Mouse (Mus musculus) layer of hippocampus, adult 8-10 months (tissue): Measurements from ENCODE around the gene Hist2h3c1. TPM values are rescaled to one million over a fixed set of nuclear protein-coding genes. Genes with fewer than 3 reads are reported as not detected.
"Not testable (repeated sequence)": the region's sequence is repeated elsewhere in the genome, so short reads cannot be mapped to it uniquely, and the experiment has no call there.

Experiments
- DNase-seq, 2 experiments: peaks; one replicate each; pipeline ENCODE4 v3.0.0; 2022; ENCODE audit warnings: low spot score in 2 of 2
- microRNA-seq, 2 experiments: library from miRNA; unstranded; fragments of <30 nt; microRNA quantifications; one replicate each; pipeline ENCODE4 v1.2.0; 2022
- total RNA-seq, 4 experiments: library from RNA; stranded (reverse); gene quantifications; 2 replicates each; pipeline ENCODE4 v1.2.4; 2022

The Hist2h3c1 gene
- total RNA-seq, 4 experiments from 2014 or later: not detected

- no peak for DNase-seq
These were observed 34.2 kb downstream of the Hist2h3c1 start for GRCm38 (mm10) chr3:96280660-96281059.

- DNase-seq: no peak
These were observed 38.0 kb downstream of the Hist2h3c1 start for GRCm38 (mm10) chr3:96284457-96284856.

- not testable (repeated sequence) for DNase-seq
These were observed 40.8 kb downstream of the Hist2h3c1 start for GRCm38 (mm10) chr3:96287334-96287733.

DNA sequence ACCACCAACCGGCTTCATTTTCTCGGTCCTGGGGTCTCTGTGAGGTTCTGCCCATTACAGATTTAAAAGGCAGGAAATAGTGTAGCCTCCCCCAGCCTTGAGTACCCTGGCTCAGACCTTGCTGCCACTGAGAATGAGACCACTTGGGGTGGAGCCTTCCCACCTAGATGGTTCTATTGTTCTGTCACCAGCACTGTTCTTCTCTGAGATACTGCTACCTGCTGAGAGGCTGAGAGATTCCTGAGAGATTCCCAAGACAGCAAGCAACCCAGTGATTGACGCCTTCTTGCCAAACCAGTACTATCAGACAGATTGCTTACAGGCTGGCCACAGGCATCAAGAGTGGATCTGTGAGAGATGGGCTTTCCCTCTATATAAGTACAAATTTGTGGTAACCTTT is 42.7 kb downstream of the Hist2h3c1 start:
- no peak for DNase-seq

- DNase-seq: not testable (repeated sequence)
These were observed 44.2 kb downstream of the Hist2h3c1 start for GRCm38 (mm10) chr3:96290727-96291126.

GRCm38 (mm10) chr3:96292641-96293040 is 46.2 kb downstream of the Hist2h3c1 start:
- DNase-seq: no peak

DNA sequence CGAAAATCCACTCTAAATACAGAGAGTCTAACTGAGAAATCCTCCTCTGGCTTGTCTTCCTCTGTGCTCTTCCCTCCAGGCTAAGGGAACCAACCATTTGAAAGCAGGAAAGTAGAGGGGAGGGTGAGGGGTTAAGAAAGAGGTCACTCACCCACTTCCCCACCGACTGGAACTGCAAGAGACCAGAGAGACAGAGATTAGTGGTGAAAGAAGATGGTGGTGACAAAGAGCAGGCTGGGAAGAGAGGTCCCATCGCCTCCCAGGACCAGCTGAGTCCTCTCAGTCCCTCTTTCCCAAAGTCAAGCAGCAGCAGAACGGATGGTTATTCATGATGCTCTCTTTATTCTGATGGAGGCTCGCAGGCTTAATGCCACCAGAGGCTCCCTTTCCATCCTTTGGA is 46.9 kb downstream of the Hist2h3c1 start:
- no peak for DNase-seq

DNA sequence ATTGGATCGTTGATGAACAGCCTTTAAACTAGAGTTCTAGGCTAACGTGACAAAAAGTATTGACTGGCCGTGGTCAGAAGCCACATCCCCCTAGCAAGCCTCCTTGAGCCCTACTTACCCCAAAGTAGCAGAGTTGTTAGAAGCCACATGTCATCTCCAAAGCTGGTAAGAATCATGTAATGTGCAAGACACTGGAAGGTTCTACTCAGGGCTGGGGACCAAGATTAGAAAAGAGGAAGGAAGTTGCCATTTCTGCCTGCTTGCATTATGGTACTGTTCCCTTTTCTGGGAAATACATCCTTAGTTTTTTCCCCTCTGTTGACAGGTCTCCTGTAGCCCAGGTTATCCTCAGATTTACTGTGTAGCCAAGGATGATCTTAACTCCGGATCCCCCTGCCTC is 47.3 kb downstream of the Hist2h3c1 start, which contains the start of gene Fcgr1:
Gene Fcgr1, minus strand, starts transcription at position 183 of the 400 bp plus-strand sequence.
- DNase-seq: no peak

Small RNA genes within 50 kb of the gene (microRNA-seq; reads per million reads assigned to microRNA genes)
- gene Gm44492 (0 reads per million in 2 experiments), gene Gm47311 (0 reads per million in 2 experiments), gene Gm47313 (0 reads per million in 2 experiments)

Other genes with a start within 250 kb of the Hist2h3c1 start
- gene Vps45, start 188.2 kb upstream of the Hist2h3c1 start, total RNA-seq: 10 to 100 TPM; 42.9 to 55.4 (median 51.6) TPM
- 10 to 100 TPM; 38.1 to 40.1 (median 38.9) TPM for gene Otud7b, start 142.2 kb upstream of the Hist2h3c1 start, total RNA-seq
- gene Mtmr11, start 84.7 kb upstream of the Hist2h3c1 start, total RNA-seq: 1 to 10 TPM; 6.5 to 9.4 (median 7.8) TPM
- 10 to 100 TPM; 39.8 to 49.2 (median 45.5) TPM for gene Sf3b4, start 74.4 kb upstream of the Hist2h3c1 start, total RNA-seq
- 100 to 1,000 TPM; 365 to 380 (median 374) TPM for gene Sv2a, start 65.5 kb upstream of the Hist2h3c1 start, total RNA-seq
- gene Bola1, start 27.0 kb upstream of the Hist2h3c1 start, total RNA-seq: 10 to 100 TPM; 13.1 to 20.2 (median 15.3) TPM
- 10 to 100 TPM in 1 of 4 experiments, 1 to 10 TPM in 3; 7.7 to 10.8 (median 8.0) TPM for gene Hist2h2ab, start 26.8 kb upstream of the Hist2h3c1 start, total RNA-seq
- 10 to 100 TPM; 18.7 to 30.3 (median 29.3) TPM for gene Hist2h2ac, start 25.8 kb upstream of the Hist2h3c1 start, total RNA-seq
- gene Hist2h2be, start 25.6 kb upstream of the Hist2h3c1 start, total RNA-seq: 1 to 10 TPM; 6.3 to 8.1 (median 7.5) TPM
- 1 to 10 TPM; 6.1 to 7.7 (median 6.7) TPM for gene Hist2h3c2, start 7.6 kb upstream of the Hist2h3c1 start, total RNA-seq
- 100 to 1,000 TPM; 165 to 230 (median 195) TPM for gene Hist2h2aa2, start 6.4 kb upstream of the Hist2h3c1 start, total RNA-seq
- 1 to 10 TPM in 3 of 4 experiments, not detected in 1; 3.4 to 9.9 (median 4.4) TPM for gene Hist2h2aa1, start 1.2 kb upstream of the Hist2h3c1 start, total RNA-seq
- gene Hist2h4, start 16.6 kb downstream of the Hist2h3c1 start, total RNA-seq: 10 to 100 TPM; 25.1 to 32.1 (median 27.3) TPM
- 10 to 100 TPM; 32.1 to 53.8 (median 35.1) TPM for gene Hist2h3b, start 22.0 kb downstream of the Hist2h3c1 start, total RNA-seq
- 100 to 1,000 TPM; 106 to 143 (median 138) TPM for gene Hist2h2bb, start 23.1 kb downstream of the Hist2h3c1 start, total RNA-seq
- gene Fcgr1, start 47.3 kb downstream of the Hist2h3c1 start, total RNA-seq: 1 to 10 TPM; 2.5 to 9.1 (median 5.3) TPM
- not detected for gene BC107364, start 205.6 kb downstream of the Hist2h3c1 start, total RNA-seq